In genomic region chr3:37819503-37819902, GRCm38 (mm10) we compare ENCODE assay signal across 22 mouse cellular contexts.
DNase-seq lines count a peak whose midpoint lies in the region; ATAC-seq and TF ChIP-seq lines count a peak whose summit lies in the region.
"Had no signal": no experiment of that assay in that cellular context is flagged by ENCODE, and none has a peak within 500 bp of the region (broad histone marks: within the 10 kb centered on the region; RNA-seq: fewer than 3 reads in every experiment).

No protein-coding gene starts in this region.

- peak overlapping the region; percentile 43; the same call in 1 of the 2 replicates for H3K27ac ChIP-seq in gastrocnemius, adult 2 months
- no peak overlapping the region for H3K27ac ChIP-seq in intestine, embryonic 14.5 days (ENCODE audit: low read depth)
- no peak overlapping the region for H3K27ac ChIP-seq in intestine, embryonic 15.5 days
- no peak overlapping the region for H3K27ac ChIP-seq in embryonic facial prominence, embryonic 10.5 days (replicated peaks)
- H3K27ac ChIP-seq: embryonic facial prominence, embryonic 13.5 days; embryonic facial prominence, embryonic 15.5 days; forebrain, embryonic 10.5 days; forebrain, embryonic 12.5 days had no signal

- H3K9ac ChIP-seq in intestine, embryonic 14.5 days (ENCODE audit: low read length): no peak overlapping the region
- H3K9ac ChIP-seq in intestine, embryonic 15.5 days: no peak overlapping the region
- H3K9ac ChIP-seq: embryonic facial prominence, embryonic 13.5 days; embryonic facial prominence, embryonic 15.5 days; forebrain, embryonic 12.5 days had no signal

- H3K9me3 ChIP-seq in intestine, embryonic 14.5 days (ENCODE audit: control insufficient read depth, low read length): 0 out of 2 replicates have a peak, but pooled peaks cover 2% of the 10 kb centered on the region
- no peaks in the 10 kb centered on the region for H3K9me3 ChIP-seq in intestine, embryonic 15.5 days
- no peaks in the 10 kb centered on the region for H3K9me3 ChIP-seq in embryonic facial prominence, embryonic 10.5 days
- H3K9me3 ChIP-seq: embryonic facial prominence, embryonic 13.5 days; embryonic facial prominence, embryonic 15.5 days; forebrain, embryonic 10.5 days; forebrain, embryonic 12.5 days had no signal

- no peaks in the 10 kb centered on the region for H3K36me3 ChIP-seq in intestine, embryonic 14.5 days (ENCODE audit: control insufficient read depth, insufficient read depth, low read length)
- no peaks in the 10 kb centered on the region for H3K36me3 ChIP-seq in intestine, embryonic 15.5 days
- H3K36me3 ChIP-seq in embryonic facial prominence, embryonic 10.5 days (replicated peaks): no peaks in the 10 kb centered on the region
- H3K36me3 ChIP-seq: embryonic facial prominence, embryonic 13.5 days; embryonic facial prominence, embryonic 15.5 days; forebrain, embryonic 10.5 days; forebrain, embryonic 12.5 days had no signal

- H3K4me2 ChIP-seq in intestine, embryonic 14.5 days (ENCODE audit: low read length): no peak overlapping the region
- H3K4me2 ChIP-seq in intestine, embryonic 15.5 days (replicated peaks): no peak overlapping the region
- H3K4me2 ChIP-seq: embryonic facial prominence, embryonic 13.5 days; embryonic facial prominence, embryonic 15.5 days; forebrain, embryonic 12.5 days had no signal

- TF ChIP-seq CTCF in gastrocnemius, adult 2 months (IDR thresholded peaks at IDR 0.05): no peak

- intact Hi-C loops in gastrocnemius, adult 2 months (cut with DNase I): no loop called here
- intact Hi-C loops in gastrocnemius, postnatal 36 days (cut with DNase I): no loop called here

- DNase-seq in gastrocnemius, adult 2 months: peak; percentile 48
- no peak for DNase-seq in gastrocnemius, postnatal 36 days
- DNase-seq in intestine, embryonic 14.5 days (ENCODE audit: low spot score): peak; percentile 44
- peak; percentile 3 for DNase-seq in embryonic facial prominence, embryonic 10.5 days (ENCODE audit: low spot score)
- peak; percentile 53 for DNase-seq in skeletal muscle tissue, adult 2 months (ENCODE audit: low read depth, low spot score)
- DNase-seq in adrenal gland, postnatal 14 days: no peak
- DNase-seq: adrenal gland, adult 2 months; adrenal gland, postnatal 10 days; adrenal gland, postnatal 36 days; cerebellum, adult 11-12 months; cerebellum, adult 2 months; cerebellum, adult 9-10 months; cerebellum, postnatal 10 days; cerebellum, postnatal 25 days had no signal

- 73% methylated on average over 3 of the region's 3 CpGs for WGBS in intestine, embryonic 14.5 days
- WGBS in intestine, embryonic 15.5 days: 78% methylated on average over 3 of the region's 3 CpGs
- 92% methylated on average over 3 of the region's 3 CpGs for WGBS in embryonic facial prominence, embryonic 10.5 days

- no peaks in the 10 kb centered on the region for H3K27me3 ChIP-seq in intestine, embryonic 14.5 days (replicated peaks; ENCODE audit: control insufficient read depth, insufficient read depth, low read length)
- H3K27me3 ChIP-seq in intestine, embryonic 15.5 days (replicated peaks): no peaks in the 10 kb centered on the region
- no peaks in the 10 kb centered on the region for H3K27me3 ChIP-seq in embryonic facial prominence, embryonic 10.5 days (replicated peaks; ENCODE audit: low read depth, poor library complexity, severe bottlenecking)
- H3K27me3 ChIP-seq: embryonic facial prominence, embryonic 13.5 days; embryonic facial prominence, embryonic 15.5 days had no signal

- ATAC-seq in intestine, embryonic 14.5 days (replicated peaks; ENCODE audit: low FRiP score, low TSS enrichment, low read depth): no peak
- ATAC-seq in intestine, embryonic 15.5 days: no peak
- ATAC-seq: forebrain, embryonic 14.5 days; forebrain, embryonic 16.5 days had no signal

- no peaks in the 10 kb centered on the region for H3K4me1 ChIP-seq in intestine, embryonic 14.5 days (replicated peaks; ENCODE audit: control insufficient read depth, insufficient read depth, low read length)
- no peaks in the 10 kb centered on the region for H3K4me1 ChIP-seq in intestine, embryonic 15.5 days (replicated peaks)
- no peaks in the 10 kb centered on the region for H3K4me1 ChIP-seq in embryonic facial prominence, embryonic 10.5 days

- H3K4me3 ChIP-seq in gastrocnemius, adult 2 months: no peak overlapping the region
- H3K4me3 ChIP-seq in intestine, embryonic 14.5 days (ENCODE audit: low read depth, low read length): no peak overlapping the region
- H3K4me3 ChIP-seq in intestine, embryonic 15.5 days (replicated peaks): no peak overlapping the region
- no peak overlapping the region for H3K4me3 ChIP-seq in embryonic facial prominence, embryonic 10.5 days
- H3K4me3 ChIP-seq: embryonic facial prominence, embryonic 13.5 days; embryonic facial prominence, embryonic 15.5 days; erythroblast, embryonic 14.5 days; forebrain, embryonic 10.5 days; forebrain, embryonic 12.5 days had no signal

Comparison
In these comparisons a context has a peak if more than half of its experiments do, and no peak if none do; other contexts are left out.
1. DNase-seq: peak in gastrocnemius, adult 2 months (single experiment), intestine, embryonic 14.5 days (single experiment), embryonic facial prominence, embryonic 10.5 days (single experiment) and skeletal muscle tissue, adult 2 months (single experiment); none in gastrocnemius, postnatal 36 days (0 of 2) and adrenal gland, postnatal 14 days (single experiment).